Mouse (Mus musculus): Measurements from ENCODE around the gene Ssbp4.

Ssbp4 gene

DNA sequence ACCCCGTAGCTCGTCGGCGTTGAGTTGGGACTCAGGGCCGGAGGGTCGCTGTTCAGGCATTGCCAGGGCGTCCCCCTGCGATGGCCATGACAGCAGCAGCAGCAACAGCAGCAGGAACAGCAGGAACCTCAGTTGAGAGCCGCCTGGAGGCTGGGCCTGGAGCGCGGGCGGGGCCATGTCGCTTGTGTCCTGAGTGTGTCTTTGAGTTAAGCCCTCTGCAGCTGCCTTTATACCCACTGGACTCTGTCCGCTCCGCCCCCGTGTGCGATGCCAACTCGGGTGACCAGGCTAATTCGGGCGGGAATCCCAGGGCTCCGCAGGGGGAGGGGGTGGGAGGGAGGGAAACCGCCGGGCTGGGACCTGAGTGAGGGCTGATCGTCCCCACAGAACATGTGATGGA, 22.8 kb upstream of the Ssbp4 start:
- DNase-seq (ENCODE audit: low spot score): no peak

DNA sequence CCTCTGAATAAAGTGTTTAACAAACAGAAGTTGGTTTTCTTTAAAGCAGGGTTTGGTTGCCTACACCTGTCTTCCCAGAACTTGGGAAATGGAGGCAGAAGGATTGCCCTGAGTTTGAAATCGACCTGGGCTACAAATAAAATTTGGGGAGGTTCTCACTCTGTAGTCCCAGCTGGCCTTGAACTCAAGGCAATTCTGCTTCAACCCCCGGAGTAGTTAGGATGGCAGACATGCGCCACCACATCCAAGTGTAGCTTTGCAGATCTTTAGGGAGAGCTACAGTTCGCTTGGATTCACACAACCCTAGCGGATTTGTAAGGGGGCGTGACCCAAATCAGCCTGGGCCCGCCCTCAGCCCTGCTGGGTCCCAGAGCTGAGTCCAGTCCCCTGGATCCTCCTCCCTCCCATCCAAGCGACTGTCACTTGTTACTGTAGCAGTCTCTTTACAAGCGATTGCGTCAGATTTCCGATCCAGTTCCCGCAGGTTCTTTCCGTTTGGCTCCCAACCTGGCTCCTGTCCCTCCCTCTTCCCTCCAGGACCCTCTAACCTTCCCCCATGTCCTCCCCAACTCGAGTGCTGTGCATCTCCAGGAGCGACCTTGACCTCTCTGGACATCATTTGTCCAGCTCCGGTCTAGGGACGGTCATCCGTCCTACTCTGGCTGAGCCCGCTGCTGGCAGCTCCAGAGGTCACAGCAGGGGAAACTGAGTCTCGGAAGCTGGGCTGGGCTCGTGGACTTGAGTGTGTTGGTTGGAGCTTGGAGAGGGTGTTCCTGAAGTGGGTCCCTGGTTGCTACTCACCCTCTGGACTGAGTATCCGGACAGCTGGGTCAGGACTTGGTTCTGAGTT, 22.1 kb upstream of the Ssbp4 start:
- peak; percentile 62 for DNase-seq (ENCODE audit: low spot score)

DNA sequence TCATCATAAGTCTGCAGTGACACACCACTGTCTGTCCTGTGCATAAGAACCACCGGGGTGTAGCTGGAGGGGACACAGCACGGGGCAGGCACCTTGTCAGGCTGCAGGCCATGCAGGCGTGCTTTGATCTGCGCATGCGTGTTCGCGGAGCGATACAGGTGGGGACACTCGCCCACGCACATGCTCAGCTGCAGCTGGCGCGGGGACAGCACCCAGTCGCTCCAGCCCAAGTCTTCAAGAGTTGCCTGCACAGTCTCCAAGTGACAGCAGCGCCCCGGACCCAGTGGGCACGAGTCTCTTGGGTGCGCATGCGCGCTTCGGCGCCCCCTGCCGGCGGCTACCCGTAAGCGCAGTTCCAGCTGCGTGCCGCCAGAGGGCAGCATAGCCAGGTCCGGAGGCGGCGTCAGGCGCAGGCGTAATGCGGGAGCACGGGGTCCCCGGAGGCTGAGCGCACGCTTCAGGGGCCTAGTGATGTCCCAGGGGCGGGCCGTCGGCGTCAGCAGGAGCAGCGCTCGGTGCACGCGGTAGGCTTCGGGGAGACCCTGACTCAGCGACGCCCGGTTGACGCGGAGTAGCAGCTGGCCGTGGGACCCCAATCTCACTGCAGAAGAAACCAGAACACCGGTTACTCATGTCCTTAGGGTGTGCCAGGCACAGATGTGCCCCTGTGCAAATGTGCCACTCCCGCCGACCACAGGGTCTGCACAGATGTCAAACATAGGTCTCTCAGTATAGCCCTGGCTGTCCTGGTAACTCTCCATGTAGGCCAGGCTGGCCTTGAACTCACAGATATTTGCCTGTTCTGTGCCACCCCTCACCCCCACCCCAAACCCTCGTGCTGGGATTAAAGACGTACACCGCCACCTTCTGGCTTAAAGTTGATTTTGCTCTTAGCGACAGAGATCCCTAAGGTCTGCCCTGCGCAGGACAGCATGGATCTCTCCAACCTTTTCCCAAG, 21.2 kb upstream of the Ssbp4 start:
- DNase-seq (ENCODE audit: low spot score): peak; percentile 91

DNA sequence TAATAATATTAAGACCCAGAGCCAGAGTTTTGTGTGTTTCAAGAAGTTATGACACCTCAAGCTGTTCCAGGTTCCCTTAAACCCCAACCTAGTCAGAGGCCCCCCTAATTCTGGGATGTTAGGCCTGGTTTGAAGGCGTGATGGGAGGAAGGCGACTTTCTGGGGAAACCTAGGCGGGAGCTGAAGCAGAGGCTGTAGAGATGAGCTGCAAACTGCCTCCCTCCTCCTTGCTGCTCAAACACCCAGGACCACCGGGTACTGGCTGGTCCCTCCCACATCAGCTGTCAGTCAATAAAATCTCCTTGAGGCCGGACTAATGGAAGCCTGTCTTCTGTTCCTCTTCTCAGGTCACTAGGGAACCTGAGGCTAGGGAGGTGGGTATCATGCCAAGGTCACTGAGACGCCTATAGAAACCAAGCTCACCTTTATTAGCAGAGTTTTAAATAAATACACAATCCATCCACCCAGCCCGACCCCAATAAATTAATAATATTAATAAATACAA, 20.4 kb upstream of the Ssbp4 start:
- no peak for DNase-seq (ENCODE audit: low spot score)

DNA sequence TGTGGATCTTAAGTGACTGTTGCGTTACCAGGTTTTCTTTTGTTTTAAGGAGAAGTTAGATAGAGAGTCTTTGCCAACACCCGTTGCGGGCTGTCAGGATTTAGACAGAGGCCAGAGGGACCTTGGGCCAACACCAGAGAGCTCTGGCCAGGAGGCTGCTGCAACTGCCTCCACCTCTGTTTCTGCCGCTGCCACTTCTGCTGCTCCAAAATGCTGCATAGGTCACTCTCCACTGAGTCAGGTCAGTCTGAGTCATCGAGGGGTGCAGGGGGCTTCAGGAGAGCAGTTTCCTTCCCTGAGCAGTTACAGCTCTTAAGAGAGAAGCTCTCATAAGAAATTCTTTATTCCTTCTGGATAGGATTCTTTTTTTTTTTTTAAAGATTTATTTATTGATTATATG, 18.4 kb upstream of the Ssbp4 start:
- DNase-seq (ENCODE audit: low spot score): no peak

DNA sequence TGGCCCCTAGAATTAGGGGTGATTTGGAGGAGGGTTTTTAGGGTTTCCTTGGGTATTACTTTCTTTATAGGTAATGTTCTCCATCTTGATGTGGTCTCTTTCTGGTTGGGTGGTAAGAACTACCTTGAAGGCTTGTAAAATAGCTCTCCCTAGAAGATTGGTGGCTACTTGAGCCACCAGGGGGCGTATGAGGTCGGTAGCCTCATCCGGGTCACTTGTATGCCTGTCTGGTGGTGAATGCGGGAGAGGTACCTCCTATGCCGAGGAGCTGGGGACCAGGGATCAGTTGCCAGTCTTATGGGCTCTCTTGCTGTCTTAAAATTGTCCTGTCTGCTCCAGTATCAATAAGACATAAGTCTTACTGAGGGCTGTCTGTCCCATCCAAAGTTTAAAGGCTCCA, 16.4 kb upstream of the Ssbp4 start:
- DNase-seq (ENCODE audit: low spot score): peak; percentile 75

DNA sequence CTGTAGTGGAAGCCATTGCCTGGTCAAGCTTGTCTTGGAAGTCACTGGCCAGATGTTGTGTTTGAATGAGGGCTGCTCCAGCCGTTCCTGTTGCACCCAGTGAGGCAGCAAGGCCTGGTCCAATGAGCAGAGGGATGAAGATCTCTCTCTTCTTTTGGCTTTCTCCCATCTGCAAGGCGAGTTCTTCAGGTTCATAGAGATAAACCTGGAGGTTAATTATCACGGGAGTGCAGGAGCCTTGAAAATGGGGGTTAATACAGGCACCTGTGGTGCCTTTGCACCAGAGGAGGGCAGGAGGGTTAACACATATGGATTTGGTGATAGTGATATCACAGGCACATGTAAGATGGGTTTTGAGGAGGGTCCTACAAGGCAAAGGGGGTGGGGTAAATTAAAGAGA, 13.5 kb upstream of the Ssbp4 start:
- no peak for DNase-seq (ENCODE audit: low spot score)

DNA sequence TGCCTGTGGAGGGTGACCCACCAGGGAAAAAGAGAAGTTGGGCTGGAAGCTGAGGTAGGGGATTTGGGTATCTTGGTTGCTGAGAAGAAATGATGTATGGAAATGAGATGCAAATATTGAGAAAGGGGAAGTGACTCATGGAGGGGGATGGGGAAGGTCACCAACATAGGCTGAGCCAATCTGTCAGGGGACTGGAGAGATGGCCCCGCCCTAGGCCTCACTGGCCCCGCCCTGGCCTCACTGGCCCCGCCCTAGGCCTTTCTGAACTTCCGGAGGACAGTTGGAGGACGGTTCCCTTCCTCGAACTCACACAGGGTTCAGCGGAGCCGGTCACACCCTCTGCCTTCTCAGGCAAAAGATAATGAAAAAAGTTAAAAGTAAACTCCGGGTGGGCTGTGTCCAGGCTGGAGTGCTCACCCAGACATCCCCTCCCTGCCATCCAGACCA, 10.2 kb upstream of the Ssbp4 start:
- peak; percentile 48 for DNase-seq (ENCODE audit: low spot score)

DNA sequence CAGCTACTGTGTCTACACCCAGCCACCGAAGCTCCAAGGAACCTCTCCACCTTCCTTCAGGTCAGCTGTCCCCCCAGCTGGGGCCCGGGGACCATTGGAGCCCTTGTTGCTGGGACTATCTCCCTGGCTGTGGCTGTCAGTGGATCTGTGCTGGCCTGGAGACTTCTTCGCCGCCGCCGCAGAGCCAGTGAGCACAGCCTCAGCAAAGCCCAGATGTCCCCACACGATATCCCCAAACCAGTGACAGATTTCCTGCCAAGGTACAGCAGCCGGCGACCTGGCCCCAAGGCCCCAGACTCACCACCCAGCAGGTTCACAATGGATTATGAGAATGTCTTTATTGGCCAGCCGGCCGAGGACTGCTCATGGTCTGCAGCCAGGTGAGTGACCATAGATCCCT, 9.3 kb upstream of the Ssbp4 start:
- DNase-seq (ENCODE audit: low spot score): no peak

DNA sequence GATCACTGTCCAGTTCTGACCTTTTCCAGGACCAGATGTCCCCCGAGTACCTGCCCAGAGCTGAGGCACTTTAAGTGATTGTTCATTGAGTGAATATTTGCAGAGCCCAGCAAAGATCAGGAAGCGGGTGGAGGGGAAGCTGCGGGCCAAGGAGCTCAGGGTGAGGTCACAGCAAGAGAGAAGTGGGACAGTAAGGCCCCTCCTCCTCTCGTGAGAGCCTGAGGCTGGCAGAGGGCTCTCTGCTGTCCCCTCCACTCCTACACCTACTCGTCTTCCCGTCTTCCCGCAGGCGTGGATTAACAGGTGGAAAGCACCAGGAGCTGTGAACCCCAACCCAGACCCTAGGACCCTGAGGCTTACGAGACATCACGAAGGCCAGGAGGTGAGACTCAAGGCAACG, 8.0 kb upstream of the Ssbp4 start:
- no peak for DNase-seq (ENCODE audit: low spot score)

DNA sequence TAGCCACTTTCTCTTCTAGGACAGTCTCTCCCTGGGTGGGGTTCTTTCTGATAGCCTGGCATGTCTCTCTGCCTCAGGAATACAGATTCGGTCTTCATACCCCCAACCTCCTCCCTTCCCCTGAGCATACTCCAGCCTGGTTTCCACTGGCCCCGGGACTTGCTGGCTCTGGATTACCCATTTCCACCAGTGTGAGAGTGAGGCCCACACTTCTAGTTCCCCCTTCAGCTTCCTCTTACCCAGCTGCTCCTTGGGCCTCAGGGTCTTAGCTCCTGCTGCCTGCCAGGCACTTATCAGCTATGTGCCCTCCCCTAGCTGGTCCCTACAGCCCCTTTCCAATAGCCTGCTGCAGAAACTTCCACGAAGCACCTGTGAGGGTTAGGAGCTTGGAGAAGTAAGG, 7.2 kb upstream of the Ssbp4 start, which contains the start of gene Lrrc25:
TSS of gene Lrrc25 (plus strand) at position 262 of the 400 bp plus-strand sequence.
- DNase-seq (ENCODE audit: low spot score): no peak

DNA sequence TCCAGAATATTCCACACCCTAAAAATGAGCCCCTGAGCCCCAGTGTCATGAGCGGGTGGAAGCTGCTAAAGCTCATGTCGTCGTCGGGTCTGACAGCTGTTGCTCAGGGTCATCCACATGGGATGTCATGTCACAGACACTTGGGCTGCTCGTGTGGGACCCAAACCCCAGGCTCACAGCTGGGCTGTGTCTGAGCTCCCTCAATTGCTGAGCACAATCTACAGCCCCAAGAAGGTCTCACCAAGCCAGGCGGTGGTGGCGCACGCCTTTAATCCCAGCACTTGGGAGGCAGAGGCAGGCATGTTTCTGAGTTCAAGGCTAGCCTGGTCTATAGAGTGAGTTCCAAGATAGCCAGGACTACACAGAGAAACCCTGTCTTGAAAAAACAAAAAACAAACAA, 6.6 kb upstream of the Ssbp4 start:
- no peak for DNase-seq (ENCODE audit: low spot score)

DNA sequence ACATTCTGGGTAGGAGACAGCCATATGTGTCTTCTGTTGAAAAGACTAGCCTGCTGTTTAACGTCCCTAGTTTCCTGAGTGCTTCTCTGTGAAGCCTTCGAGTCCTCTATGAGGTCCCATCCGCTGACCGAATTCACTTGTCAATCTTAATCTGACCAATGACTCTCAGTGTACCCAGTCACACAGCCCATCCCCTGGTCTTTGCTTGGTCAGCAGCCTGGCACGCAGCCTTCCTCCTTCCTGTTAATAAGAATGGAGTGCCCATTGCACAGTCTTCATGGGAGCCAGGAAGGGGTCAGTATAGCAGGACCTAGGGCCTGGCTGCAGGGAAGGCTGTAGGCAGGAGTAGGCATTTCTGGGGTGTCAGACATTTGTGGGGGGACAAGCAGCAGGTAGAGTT, 5.8 kb upstream of the Ssbp4 start:
- no peak for DNase-seq (ENCODE audit: low spot score)

DNA sequence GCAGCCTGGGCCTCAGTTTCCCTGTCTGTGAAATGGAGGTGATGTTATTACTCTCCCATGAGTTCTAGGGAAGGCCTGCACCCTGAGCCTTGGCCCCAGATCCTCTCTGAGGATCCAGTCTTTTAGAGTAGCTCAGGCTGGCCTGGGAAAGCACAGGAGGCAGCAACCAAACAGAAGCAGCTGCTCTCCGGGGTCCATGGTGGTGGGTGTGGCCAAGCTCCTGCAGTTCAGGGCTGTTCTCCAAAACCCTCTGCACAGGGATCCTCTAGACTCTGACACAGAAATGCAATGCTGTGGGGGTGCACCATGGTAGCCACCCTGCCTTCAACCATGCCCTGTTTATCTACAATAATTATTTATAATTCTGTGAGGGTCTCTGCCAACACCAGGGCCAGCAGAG, 5.1 kb upstream of the Ssbp4 start:
- no peak for DNase-seq (ENCODE audit: low spot score)

DNA sequence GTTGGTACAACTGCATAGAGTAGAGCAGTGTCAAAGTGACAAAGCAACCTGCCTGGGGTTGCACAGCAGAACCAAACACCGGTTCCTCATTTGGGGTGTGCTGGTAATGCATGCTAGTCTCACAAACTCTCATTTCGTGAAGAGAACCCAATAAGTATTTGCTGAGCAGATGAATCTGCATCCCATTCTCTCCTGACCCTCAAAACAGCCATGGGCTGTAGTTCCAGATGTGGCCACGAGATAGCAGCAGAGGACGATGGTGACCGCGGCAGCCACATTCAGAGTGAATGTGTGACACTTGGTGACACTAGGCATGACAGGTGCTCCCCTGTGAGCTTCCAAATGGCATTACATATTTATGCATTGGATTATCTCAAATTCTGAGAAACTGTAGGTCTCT, 3.2 kb upstream of the Ssbp4 start:
- peak; percentile 94 for DNase-seq (ENCODE audit: low spot score)

DNA sequence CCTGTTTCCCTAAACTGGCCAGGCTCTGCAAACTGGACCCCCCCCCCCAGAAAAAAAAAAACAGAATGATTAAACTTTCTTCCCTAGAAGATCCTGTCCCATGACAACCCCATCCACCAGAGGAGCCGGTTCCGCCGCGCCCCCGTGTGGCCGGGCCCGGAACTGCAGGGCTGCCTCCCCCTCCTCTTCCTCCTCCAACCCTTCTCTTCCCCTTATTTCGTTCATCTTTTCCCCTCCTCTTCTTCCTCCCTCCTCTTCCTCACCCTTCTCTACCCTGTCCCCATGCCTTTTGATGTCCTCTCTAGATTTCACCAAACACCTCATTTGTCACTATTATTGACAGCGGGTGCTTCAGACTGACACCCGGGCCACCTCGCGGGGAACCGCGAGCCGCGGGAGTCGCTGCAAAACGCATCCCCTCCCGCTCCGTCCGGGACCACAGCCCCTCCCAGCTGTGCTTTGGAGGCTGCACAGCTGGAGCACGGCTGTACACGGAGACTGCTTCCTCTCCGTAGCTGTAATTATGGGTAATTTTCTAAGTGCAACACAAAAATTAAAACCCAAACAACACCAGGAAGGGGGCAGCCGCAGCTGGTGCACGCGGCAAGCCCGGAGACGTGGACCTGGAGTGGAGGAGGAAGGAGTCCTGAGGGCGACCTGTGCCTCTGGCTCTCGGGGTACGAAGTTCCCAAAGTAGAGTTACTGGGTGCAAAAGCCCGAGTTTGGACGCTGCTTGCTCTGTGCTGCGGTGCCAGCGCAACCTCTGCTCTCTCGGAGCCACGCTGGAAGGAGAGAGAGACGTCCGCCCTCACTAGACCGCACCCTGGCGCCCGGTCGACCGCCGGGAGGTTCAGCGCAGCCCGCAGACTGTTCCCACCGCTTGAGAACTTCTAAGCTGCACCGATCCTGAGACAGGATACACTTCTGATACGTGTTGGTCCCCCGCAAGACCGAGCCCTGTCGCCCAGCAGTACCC, 2.4 kb upstream of the Ssbp4 start:
- peak; percentile 74 for DNase-seq (ENCODE audit: low spot score)

DNA sequence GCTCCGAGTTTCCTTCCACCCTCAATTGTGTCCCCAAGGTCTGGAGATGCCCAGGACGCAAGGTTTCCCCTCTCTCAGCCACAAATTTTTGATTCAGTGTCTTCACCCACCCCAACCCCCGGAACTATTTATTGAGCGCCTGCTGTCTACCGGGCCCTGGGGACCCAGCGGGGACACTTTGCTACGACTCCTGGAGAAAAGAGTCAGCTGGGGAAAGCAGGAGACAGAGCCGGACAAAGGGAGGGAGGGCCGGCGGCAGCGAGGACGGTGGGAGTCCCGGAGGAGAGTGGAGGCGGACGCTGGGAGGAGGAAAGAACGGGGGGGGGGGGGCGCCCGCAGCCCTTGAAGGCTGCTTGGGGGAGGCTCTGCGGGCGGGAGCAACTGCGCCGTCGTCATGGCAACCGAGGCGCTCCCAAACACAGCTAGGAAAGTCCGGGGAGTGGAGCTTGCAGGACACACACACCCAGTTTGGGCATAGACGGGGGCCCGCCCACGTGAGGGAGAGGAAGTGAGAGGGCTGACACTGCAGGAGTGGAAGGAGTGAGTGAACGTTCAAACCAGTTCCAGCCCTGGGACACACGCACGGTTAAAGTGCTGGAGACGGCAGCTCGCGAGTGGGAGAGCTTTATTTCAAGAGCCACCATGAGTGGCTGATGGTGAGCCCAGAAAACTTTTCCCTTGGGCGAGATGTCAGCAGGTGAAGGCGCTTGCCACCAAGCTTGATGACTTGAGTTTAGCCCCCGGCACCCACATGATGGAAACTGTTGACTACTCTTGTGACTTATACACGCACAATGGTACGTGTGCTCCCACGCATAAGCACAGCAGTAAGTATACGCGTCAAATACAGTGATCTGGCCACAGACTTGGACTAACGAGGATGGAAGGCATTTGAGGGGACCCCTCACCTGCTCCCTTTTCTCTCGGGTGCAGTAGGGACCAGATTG, 1.4 kb upstream of the Ssbp4 start:
- DNase-seq (ENCODE audit: low spot score): peak; percentile 90

DNA sequence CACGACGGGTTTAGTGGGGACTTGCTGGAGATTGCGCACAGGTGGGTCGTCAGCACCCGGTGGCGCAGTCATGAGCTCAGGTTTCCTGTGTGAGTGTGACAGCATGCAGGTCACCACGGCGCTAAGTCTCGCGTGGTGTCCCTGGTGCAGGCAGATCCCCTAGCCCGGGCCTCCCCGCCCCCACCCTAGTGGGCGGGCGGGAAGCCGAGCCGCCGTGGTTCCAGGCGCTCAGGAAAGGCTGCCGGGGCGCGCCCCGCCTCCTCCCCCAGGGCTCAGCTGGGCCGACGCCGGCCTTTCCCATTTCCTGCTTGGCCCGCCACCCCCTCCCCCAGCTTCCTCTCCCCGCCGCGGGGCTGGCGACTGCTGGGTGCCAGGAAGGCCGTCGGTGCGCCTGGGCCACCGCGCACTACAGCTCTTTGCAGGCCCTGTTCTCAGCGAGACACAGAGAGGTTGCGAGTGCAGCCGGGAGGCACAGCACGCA, 736 bp upstream of the Ssbp4 start:
- peak; percentile 79 for DNase-seq (ENCODE audit: low spot score)

DNA sequence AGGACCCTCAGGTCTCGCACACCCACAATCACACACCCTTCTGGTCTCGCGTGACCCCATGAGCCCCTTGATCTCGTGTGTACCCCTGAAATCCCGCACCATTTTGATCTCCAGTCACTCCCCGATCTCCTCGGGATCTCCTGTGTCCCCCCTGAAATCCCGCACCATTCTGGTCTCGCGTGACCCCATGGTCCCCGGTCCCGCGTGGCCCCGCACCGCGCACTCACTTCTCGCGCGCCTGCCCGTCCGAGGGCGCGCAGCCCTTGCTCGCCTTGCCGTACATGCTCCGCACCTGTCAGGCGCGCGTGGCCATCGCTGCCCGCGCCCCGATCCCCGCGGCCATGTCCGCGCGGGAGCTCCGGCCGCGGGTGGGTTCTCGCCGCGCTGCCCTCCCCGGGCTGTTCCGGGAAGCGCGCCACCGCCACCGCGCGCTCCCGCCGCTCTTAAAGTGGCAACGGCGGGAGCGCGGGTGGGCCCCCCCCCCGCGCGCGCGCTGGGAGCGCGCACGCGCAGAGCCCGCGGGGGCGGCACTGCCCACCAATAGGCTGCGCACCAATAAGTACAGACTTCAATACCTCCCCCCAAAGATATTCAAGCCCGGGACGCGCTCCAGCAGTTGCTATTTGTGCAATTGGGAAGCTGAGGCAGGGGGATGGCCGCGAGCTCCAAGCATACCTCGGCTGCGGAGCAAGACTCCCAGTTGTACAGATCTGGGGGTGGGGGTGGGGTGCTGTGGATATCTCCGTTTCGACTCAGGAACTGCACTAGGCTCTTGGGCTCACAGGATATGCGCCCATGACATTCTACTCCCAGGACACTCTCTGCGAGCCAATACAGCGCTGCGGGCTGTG, 549 bp downstream of the Ssbp4 start:
- DNase-seq (ENCODE audit: low spot score): peak; percentile 51
